Mouse (Mus musculus) heart, embryonic 14.5 days (tissue): ENCODE data around the gene Igfbp2. TPM values are rescaled to one million over a fixed set of nuclear protein-coding genes. Genes with fewer than 3 reads are reported as not detected.
A peak's percentile ranks its signal among the peaks of the same experiment; 100 is the strongest.

Experiments
- ATAC-seq: fragments of 200-750 bp; cut with Nextera tagmentation; 2 replicates; pipeline ENCODE4 v1.8.0; 2017; ENCODE audit warnings: low read depth, moderate TSS enrichment; ENCODE audit not compliant: insufficient number of reproducible peaks, insufficient read depth, low FRiP score
- H3K27ac ChIP-seq, 2 experiments: fragments of 200-500 bp in 1 of 2; fragments of 300-500 bp in 1 of 2; sonication (generic) in 1 of 2; replicated peaks in 1 of 2; 2 replicates each; pipeline ENCODE4 v1.5.1; 2012 to 2014; ENCODE audit warnings: low read depth in 2 of 2, low read length in 2 of 2, control low read depth in 1 of 2, mild to moderate bottlenecking in 1 of 2, mixed read lengths in 1 of 2; ENCODE audit not compliant: control insufficient read depth in 1 of 2, insufficient read depth in 1 of 2
- H3K27me3 ChIP-seq: fragments of 300-500 bp; sonication (generic); 2 replicates; pipeline ENCODE4 v1.6.1; 2014; ENCODE audit warnings: mild to moderate bottlenecking, low read length, control low read depth; ENCODE audit not compliant: control insufficient read depth, insufficient read depth
- H3K36me3 ChIP-seq: fragments of 300-500 bp; sonication (generic); 2 replicates; pipeline ENCODE4 v1.6.1; 2014; ENCODE audit warnings: mild to moderate bottlenecking, control low read depth, low read length, mixed read lengths; ENCODE audit not compliant: control insufficient read depth, insufficient read depth
- H3K4me1 ChIP-seq, 2 experiments: fragments of 200-500 bp in 1 of 2; fragments of 300-500 bp in 1 of 2; sonication (generic) in 1 of 2; 2 replicates each; pipeline ENCODE4 v1.6.1; 2012 to 2014; ENCODE audit warnings: low read length in 2 of 2, control low read depth in 1 of 2, mixed read lengths in 1 of 2; ENCODE audit not compliant: control insufficient read depth in 2 of 2, insufficient read depth in 2 of 2
- H3K4me2 ChIP-seq: fragments of 300-500 bp; sonication (generic); 2 replicates; pipeline ENCODE4 v1.6.1; 2014; ENCODE audit warnings: mild to moderate bottlenecking, low read length
- H3K4me3 ChIP-seq, 2 experiments: fragments of 200-500 bp in 1 of 2; fragments of 300-500 bp in 1 of 2; sonication (generic) in 1 of 2; 2 replicates each; pipeline ENCODE4 v1.5.1; 2012 to 2014; ENCODE audit warnings: low read length in 2 of 2, mild to moderate bottlenecking in 2 of 2, control low read depth in 1 of 2, low read depth in 1 of 2, moderate library complexity in 1 of 2; ENCODE audit not compliant: control insufficient read depth in 1 of 2, insufficient read depth in 1 of 2
- H3K9ac ChIP-seq: fragments of 300-500 bp; sonication (generic); 2 replicates; pipeline ENCODE4 v1.6.1; 2014; ENCODE audit warnings: mild to moderate bottlenecking, low read length
- H3K9me3 ChIP-seq: fragments of 300-500 bp; sonication (generic); 2 replicates; pipeline ENCODE4 v1.6.1; 2016; ENCODE audit warnings: low read length, control low read depth; ENCODE audit not compliant: control insufficient read depth
- WGBS: fragments of 180-500 bp; shearing (Covaris S2); extraction: QIAGEN DNeasy Blood & Tissue Kit; methylation state at CpG from one replicate; pipeline ENCODE4 v1.1.7; 2014; 5-methylcytosine and 5-hydroxymethylcytosine counted together
- polyA plus RNA-seq: library from polyadenylated mRNA; unstranded; fragments of >200 nt; fragmentation: Nextera tagmentation; extraction: Ambion mirVana; gene quantifications from 2 replicates; pipeline ENCODE4 v1.2.1, GENCODE M21; 2014

Igfbp2 gene
- polyA plus RNA-seq, 1 experiment from 2014 or later, result 67.5 TPM

DNA sequence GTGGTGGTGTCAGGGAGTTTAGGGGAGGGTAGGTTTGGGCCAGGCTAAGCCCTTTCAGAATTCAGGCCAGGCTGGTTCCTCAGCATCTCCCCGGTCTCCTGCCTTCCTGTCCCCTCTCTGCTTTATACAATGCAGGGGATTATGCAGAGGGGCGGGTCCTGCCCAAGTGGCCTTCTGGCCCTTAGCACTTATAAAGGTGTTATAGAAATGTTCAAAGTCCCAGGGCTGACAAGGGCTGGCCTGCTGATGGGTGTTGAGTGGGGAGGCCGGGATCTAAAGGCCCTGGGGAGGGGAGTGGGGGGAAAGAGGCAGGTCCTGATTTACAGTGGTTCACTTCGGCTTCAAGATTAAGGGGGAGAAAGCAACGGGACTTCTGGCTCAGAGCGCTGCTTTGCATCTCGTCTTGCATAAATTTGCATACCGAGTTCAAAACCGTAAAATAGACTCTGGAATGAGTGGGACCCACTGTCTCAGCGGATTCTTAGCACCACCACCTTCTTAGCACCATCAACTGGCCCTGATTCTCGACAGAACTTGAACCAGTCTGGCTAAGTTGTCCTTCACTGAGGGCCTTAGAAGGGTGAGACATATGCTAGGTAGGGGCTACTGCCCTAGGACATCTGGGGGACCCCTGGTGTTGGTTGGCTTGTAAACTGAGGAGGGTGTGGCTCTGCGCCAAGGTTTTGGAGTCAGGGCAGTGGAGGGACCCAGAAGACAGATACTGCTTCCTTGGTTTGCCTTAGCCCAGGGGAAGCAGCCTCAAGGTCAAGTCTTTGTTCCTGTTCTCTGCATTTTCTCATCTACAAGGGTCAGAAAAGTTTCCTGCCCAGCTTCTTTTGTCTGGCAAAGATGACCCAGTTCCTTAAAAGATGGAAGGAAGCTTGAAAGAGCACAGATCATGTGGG is 3.4 kb downstream of the Igfbp2 start:
- no peak overlapping the region; the same call in 1 of the 2 replicates for H3K9ac ChIP-seq
- no peak for ATAC-seq
- H3K4me1 ChIP-seq, result peaks cover 11 to 36% of the 10 kb centered on the region in 2 experiments; a peak in 3 of 4 replicates
- H3K4me3 ChIP-seq, result no peak overlapping the region
- H3K36me3 ChIP-seq, result no peaks in the 10 kb centered on the region
- H3K9me3 ChIP-seq, result no peaks in the 10 kb centered on the region
- peak overlapping the region; percentile 99 for H3K4me2 ChIP-seq
- no peak overlapping the region for H3K27ac ChIP-seq
- WGBS, result 26% methylated on average over 12 of the region's 12 CpGs
- H3K27me3 ChIP-seq, result 0 out of 2 replicates have a peak, but pooled peaks cover 3% of the 10 kb centered on the region

DNA sequence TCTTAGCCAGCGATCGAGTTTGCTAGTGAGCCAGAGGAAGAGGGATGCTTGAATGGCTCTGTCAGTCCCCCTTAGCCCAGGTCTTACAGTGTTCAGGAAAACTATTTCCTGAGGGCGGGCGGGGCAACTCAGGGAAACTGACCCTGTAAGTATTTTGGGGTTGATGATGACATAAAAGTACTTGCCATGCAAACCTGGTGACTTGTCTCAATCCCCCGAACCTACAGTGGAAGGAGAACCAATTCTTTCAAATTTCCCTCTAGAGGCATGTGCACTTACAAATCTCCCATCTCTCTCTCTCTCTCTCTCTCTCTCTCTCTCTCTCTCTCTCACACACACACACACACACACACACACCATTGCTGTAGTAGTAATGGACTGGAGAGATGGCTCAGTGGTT is 4.5 kb downstream of the Igfbp2 start:
- no peaks in the 10 kb centered on the region for H3K36me3 ChIP-seq
- H3K27ac ChIP-seq, result no peak overlapping the region
- no peak overlapping the region for H3K4me3 ChIP-seq
- H3K4me2 ChIP-seq, result no peak overlapping the region
- 90% methylated on average over 5 of the region's 5 CpGs for WGBS
- 0 out of 2 replicates have a peak, but pooled peaks cover 3% of the 10 kb centered on the region for H3K27me3 ChIP-seq
- no peaks in the 10 kb centered on the region for H3K9me3 ChIP-seq
- H3K4me1 ChIP-seq, result peaks cover 17 to 40% of the 10 kb centered on the region in 2 experiments
- ATAC-seq, result no peak
- no peak overlapping the region for H3K9ac ChIP-seq

GRCm38 (mm10) chr1:72830485-72830884 is 6.2 kb downstream of the Igfbp2 start:
- Histone ChIP-seq H3K4me1 (peaks cover 17 to 31% of the 10 kb centered on the region in 2 experiments), H3K27ac (no peak overlapping the region), H3K27me3 (0 out of 2 replicates have a peak, but pooled peaks cover 3% of the 10 kb centered on the region), H3K9me3 (no peaks in the 10 kb centered on the region), H3K4me3 (no peak overlapping the region), H3K4me2 (no peak overlapping the region), H3K9ac (no peak overlapping the region), H3K36me3 (no peaks in the 10 kb centered on the region)
- WGBS, result 95% methylated on average over 2 of the region's 2 CpGs
- no peak for ATAC-seq

DNA sequence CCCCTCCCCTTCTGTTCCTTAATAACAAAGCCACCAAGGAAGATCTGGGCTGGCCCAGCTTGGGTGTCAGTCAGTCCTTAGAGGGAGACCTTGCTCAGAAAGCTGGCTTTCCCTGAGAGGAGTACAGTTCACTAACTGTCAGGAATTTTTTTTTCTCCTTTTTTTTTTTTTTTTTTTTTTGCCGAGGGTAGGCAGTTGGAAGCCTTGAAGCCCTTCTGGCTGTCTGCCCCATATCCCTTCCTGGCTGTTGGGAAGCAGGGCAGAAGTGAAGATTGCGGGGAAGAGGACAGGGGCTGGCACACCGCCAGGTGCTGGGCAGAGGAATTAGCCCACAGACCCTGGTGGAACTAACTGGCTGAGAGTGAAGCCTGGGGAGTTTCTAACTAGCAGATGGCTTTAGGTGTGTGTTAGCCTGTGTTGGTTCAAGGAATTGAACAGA is 8.4 kb downstream of the Igfbp2 start:
- 31% methylated on average over 3 of the region's 3 CpGs for WGBS
- H3K4me2 ChIP-seq, result no peak overlapping the region

GRCm38 (mm10) chr1:72833563-72833962 is 9.3 kb downstream of the Igfbp2 start:
- Histone ChIP-seq H3K27me3 (no peaks in the 10 kb centered on the region), H3K4me1 (peaks cover 10 to 11% of the 10 kb centered on the region in 2 experiments), H3K4me2 (no peak overlapping the region), H3K4me3 (no peak overlapping the region), H3K36me3 (no peaks in the 10 kb centered on the region), H3K9ac (no peak overlapping the region), H3K9me3 (no peaks in the 10 kb centered on the region), H3K27ac (no peak overlapping the region)
- no peak for ATAC-seq
- 90% methylated on average over 4 of the region's 4 CpGs for WGBS

More for the DNA sequence above, 8.4 kb downstream of the Igfbp2 start:
- Histone ChIP-seq H3K9ac (no peak overlapping the region), H3K4me3 (no peak overlapping the region), H3K27me3 (no peaks in the 10 kb centered on the region), H3K9me3 (no peaks in the 10 kb centered on the region), H3K4me1 (peaks cover 13 to 14% of the 10 kb centered on the region in 2 experiments), H3K36me3 (no peaks in the 10 kb centered on the region), H3K27ac (no peak overlapping the region)
- ATAC-seq, result no peak

DNA sequence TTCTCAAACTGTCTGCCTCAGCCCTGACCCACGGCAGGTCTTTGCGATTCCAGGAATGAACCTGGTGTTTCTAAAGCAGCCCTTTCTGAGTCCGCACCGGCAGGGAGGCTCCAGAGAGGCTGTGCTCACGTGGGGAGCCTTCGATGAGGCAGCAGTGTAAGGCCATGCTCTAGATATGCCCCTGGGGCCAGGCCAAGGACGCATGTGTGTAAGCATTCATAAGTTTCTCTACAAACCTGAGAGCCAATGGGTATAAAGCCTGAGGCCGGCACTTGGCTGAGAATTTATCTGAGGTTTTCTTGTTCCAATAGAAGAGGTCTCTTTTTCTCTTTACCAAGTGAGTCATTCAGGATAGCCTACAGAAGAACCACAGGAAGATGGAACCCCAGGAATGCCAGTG is 15.1 kb downstream of the Igfbp2 start:
- WGBS, result 36% methylated on average over 8 of the region's 8 CpGs
- ATAC-seq, result 0 out of 2 replicates have a peak, but pooled peaks have one; percentile 31
- 0 out of 4 replicates have a peak overlapping the region, but pooled peaks of 1 of the 2 experiments have one; percentile 3 for H3K27ac ChIP-seq

GRCm38 (mm10) chr1:72839791-72840190 is 15.5 kb downstream of the Igfbp2 start:
- 57% methylated on average over 7 of the region's 7 CpGs for WGBS

More for the DNA sequence above, 15.1 kb downstream of the Igfbp2 start:
- H3K4me1 ChIP-seq, result peaks cover 10 to 19% of the 10 kb centered on the region in 2 experiments
- no peaks in the 10 kb centered on the region for H3K9me3 ChIP-seq
- no peak overlapping the region for H3K9ac ChIP-seq
- no peak overlapping the region for H3K4me3 ChIP-seq
- H3K36me3 ChIP-seq, result no peaks in the 10 kb centered on the region
- H3K27me3 ChIP-seq, result no peaks in the 10 kb centered on the region
- no peak overlapping the region for H3K4me2 ChIP-seq

More at GRCm38 (mm10) chr1:72839791-72840190, 15.5 kb downstream of the Igfbp2 start:
- Histone ChIP-seq H3K9ac (no peak overlapping the region), H3K9me3 (no peaks in the 10 kb centered on the region), H3K27me3 (no peaks in the 10 kb centered on the region), H3K4me2 (no peak overlapping the region), H3K27ac (0 out of 4 replicates have a peak overlapping the region, but pooled peaks of 1 of the 2 experiments have one; percentile 3), H3K4me1 (peaks cover 10 to 19% of the 10 kb centered on the region in 2 experiments), H3K36me3 (no peaks in the 10 kb centered on the region), H3K4me3 (no peak overlapping the region)
- ATAC-seq, result no peak
